Mouse (Mus musculus): ENCODE data around the gene L1cam.

GRCm38 (mm10) chrX:73805814-73806213, 90.1 kb downstream of the L1cam start:
- TF ChIP-seq CTCF (conservative IDR thresholded peaks at IDR 0.05; ENCODE audit: low read length) (no peak), NANOG (IDR thresholded peaks at IDR 0.05; ENCODE audit: borderline replicate concordance, low read length) (no peak)
